Mouse (Mus musculus) myocyte (in vitro differentiated cells): ENCODE measurements around the gene Sinhcaf.

ENCODE experiments used
- CEBPB ChIP-seq: IDR thresholded peaks from 2 replicates; pipeline ENCODE4 v1.6.1; 2011; ENCODE audit warnings: mild to moderate bottlenecking, moderate library complexity; ENCODE audit not compliant: poor library complexity, insufficient read depth, severe bottlenecking
- E2F4 ChIP-seq: IDR thresholded peaks from one replicate; pipeline ENCODE4 v1.6.1; 2011; ENCODE audit warnings: mild to moderate bottlenecking, control low read depth, moderate library complexity; ENCODE audit not compliant: insufficient read depth
- MAX ChIP-seq: IDR thresholded peaks from one replicate; pipeline ENCODE4 v1.6.1; 2011; ENCODE audit warnings: low read depth, mild to moderate bottlenecking, control low read depth
- POLR2A ChIP-seq: IDR thresholded peaks from one replicate; pipeline ENCODE4 v1.6.1; 2011; ENCODE audit warnings: low read depth, mild to moderate bottlenecking, control low read depth, moderate library complexity; ENCODE audit not compliant: insufficient read length
- SRF ChIP-seq: IDR thresholded peaks from one replicate; pipeline ENCODE4 v1.6.1; 2011; ENCODE audit warnings: low read depth; ENCODE audit not compliant: control insufficient read depth, insufficient read length

- TF ChIP-seq POLR2A (no peak), MAX (no peak), E2F4 (no peak), SRF (no peak), CEBPB (no peak)
These were observed 48.2 kb upstream of the Sinhcaf start for GRCm38 (mm10) chr6:148994327-148994999.
